Mouse (Mus musculus) gastrocnemius, postnatal 36 days (tissue): ENCODE measurements around the gene Ndufa10. TPM values are rescaled to one million over a fixed set of nuclear protein-coding genes. Genes with fewer than 3 reads are reported as not detected.

Source experiments
- DNase-seq, 2 experiments: peaks; one replicate each; pipeline ENCODE4 v3.0.0; 2022
- intact Hi-C: fragments of 180-260 bp; cut with DNase I; formaldehyde crosslinking; loops from one replicate; pipeline ENCODE4 v1.15.1; 2025
- microRNA-seq, 2 experiments: library from miRNA; unstranded; fragments of <30 nt; microRNA quantifications; one replicate each; pipeline ENCODE4 v1.2.0; 2021
- total RNA-seq, 2 experiments: library from RNA; stranded (reverse); gene quantifications; 2 replicates each; pipeline ENCODE4 v1.2.3; 2021

Ndufa10 gene
- total RNA-seq, 2 experiments from 2014 or later = 447 to 473 TPM

DNA sequence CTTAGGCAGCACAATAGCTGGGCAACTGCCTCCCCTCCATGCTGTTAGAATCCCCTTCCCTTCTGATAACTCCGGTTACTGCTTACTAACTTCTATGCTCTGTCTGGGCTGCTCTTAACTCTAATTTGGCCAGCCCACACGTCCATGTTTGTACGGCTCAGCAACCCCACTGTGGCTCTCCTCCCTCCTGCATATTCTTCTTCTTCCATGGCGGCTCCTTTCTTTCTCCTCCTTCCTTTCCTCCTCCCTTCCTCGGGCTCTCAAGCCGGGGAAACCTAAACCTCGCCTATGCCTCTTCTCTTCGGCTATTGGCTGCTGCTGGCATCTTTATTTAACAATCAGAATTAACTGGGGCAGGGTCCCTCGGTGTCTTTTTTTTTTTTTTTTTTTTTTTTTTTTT lies 40.9 kb downstream of the Ndufa10 start:
- intact Hi-C loops = no loop called here
- no peak for DNase-seq

DNA sequence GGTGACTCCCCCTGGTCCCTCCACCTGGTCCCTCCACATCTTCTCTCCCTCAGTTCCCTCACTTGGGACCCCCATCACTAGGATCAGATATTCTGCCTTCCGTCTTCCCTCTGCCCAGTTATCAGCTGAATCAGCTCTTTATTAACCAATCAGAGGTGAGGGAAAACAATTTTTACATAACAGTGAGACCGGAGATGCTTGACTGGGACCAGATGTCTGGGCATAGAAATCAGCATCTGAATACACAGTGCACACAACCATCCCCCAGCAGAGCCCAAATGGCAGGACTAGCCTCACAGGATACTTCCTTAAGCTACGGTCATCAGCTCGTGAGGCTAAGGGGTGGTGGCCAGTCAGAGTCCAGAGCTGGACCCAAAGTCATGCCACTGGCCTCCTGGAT lies 41.6 kb downstream of the Ndufa10 start:
- intact Hi-C loops = no loop called here
- DNase-seq = no peak

DNA sequence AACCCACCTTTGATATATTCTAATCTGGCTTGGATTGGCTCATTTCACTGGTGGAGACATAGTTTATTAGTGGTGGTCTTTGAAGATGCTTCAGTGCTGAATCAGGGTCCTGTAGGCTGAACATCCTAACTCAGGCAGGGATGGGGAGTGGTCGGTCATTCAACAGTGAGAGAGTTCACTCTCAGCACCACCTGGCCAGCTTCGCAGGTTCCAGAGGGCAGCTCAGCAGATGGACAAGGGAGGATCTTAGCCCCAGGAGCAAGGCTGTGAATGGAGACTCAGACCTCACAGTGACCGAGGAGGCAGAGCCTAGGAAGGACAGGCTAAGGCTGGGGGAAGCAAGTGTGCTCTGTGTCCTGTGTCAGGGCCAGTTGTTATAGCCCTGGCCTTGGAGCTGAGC lies 42.2 kb downstream of the Ndufa10 start:
- intact Hi-C loops = no loop called here
- no peak for DNase-seq

DNA sequence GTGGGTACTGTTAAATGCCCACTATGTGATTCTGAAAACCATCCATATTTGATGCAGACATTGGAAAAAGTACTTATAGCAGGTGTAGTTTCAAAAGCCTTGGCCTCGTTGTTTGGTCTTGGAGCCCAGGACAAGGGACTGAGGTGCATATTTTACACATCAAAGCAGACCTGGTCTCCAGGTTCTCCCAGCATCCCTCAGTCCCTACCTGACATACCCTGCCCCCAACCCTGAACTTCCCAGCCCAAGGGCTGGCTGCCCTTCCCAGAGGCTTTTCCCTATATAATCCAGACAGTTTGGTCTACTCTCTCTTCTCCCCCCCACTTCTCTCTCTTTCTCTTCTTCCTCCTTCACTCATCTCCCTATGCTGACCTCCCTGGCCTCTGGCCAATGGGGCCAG lies 42.7 kb downstream of the Ndufa10 start:
- intact Hi-C loops = no loop called here
- no peak for DNase-seq

DNA sequence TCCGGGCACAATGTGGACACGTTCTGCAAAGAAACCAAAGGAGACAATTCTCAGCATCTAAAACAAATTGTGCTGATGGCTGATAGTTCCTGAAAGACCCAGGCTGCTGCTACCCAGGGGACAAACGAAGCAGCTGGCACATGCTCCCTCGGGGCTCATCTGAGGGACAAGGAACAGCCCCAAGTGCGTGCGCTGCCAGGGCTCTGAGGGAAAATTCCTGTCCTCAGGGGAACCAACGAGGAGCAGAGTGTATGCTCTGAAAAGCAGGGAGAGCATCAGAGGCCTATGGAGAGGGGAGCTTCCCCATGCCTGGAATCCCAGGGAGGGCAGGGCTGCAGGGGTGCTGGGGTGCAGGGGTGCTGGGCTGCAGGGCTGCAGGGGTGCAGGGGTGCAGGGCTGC lies 48.9 kb downstream of the Ndufa10 start:
- intact Hi-C loops = no loop called here
- DNase-seq = no peak

DNA sequence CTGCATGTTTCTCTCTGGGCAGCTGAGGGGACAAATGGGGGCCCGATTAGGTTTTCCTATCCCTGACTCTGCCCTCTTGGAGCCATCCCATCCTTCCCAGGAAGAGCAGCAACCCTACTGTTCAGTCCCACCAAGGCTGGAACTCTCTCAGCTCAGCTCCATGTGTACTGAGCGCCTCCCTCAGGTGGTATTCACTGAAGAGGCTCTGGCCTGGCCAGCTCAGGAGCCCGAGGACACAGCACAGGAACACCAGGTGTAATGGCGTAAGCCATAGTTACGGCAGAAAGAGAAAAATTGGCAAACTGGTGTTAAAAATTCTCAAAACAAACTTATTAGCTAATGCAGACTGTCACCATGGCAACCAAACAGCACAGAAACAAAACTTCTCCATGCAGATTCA lies 68.5 kb downstream of the Ndufa10 start:
- intact Hi-C loops = no loop called here
- no peak for DNase-seq

DNA sequence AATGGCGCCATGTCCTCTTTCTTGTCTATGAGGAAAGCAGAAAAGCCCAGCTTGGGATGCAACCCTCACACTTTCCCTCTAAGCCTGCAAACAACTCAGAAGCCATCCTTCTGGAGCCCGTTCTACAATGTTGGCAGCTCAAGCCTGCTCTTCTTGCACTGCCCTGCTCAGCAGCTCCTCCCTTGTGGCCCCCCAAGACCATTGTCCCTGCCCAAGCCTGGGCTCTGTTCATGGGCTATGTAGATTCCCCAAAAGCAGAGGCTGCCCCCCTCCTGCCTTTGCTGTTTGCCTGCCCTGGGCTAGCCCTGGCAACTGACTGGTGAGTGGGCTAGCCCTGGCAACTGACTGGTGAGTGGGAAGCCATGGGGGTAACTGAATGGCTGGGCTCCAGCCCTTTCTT lies 73.1 kb downstream of the Ndufa10 start:
- intact Hi-C loops = no loop called here
- no peak for DNase-seq

DNA sequence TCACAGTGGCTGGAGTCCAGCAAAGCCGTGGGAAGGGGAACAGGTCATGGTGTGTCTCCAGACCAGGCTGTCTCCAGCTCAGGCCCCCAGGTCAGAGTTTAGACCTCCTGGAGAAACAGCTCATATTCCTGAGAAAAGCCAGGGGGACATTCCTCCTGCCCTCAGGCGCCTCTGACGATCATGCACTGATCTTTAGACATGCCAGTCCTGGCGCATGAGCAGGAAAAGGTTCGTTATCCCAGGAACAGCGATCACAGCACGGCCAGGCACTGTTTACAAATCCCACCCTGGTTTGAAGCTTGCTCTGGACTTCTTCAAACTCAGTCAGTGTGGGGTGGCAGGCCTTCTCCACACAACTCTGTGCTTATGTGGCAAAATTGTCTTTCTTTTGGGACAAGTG lies 75.1 kb downstream of the Ndufa10 start:
- intact Hi-C loops = no loop called here
- no peak for DNase-seq

DNA sequence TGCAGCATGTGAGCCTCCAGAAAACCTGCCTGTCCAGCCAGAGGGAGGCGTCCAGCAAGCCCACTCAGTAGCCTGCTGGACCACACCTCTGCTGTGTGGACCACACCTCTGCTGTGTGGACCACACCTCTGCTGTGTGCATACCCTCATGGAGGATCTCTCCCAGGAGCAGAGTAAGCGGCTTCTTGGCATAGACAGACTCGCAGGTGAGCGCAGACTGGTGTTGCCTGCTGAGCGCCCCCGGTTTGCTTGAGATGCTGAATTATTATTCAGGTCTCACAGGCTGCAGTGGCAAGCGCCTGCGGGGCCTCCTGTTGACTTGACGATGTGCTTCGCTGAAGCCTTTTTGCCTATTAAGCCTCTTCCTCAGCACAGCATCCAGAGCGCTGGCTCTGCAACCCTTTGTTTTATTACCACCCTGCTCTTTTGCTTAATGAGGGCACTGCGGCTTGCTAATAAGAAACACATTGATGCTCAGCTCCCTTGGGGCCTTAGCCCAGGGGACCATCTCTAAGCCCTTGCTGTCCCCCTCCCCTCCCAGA lies 76.1 kb downstream of the Ndufa10 start:
- intact Hi-C loops = no loop called here
- DNase-seq = no peak

DNA sequence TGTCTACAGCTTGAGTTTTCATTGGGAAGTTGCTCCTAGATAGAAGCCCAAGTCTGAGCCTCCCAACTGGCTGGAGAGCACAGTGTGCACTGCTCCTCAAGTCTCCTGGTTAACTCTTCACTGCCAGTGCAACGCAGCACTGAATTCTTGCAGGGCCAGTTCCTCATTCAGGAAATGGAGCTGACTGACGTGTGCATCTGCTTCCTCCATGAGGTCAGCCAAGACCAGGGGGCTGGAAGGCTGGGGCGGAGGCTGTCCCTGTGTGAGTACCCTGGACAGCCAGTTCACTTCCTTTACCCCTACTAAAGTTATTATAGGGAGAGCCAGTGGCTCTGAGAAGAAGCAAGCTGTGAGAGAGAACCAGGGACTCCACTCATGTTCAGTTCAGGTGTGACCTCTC lies 79.4 kb downstream of the Ndufa10 start:
- intact Hi-C loops = no loop called here
- DNase-seq = no peak

DNA sequence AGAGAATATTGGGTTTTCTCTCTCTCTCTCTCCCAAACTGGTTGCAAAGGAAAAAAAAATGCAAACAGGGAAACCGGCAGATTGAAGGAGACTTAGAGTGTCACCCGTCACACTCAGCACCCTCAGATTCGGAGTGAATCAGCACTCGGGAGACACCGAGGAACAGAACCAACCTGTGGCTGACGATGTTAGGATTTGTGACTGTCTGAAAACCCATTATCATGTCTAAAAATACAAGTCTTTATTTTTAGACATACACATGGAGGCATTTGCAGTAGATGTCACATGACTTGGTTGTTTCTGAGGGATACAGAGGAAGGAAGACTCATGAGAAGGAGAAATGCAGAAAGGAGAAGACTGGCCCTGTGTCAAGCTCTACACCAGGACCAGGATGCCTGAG lies 80.5 kb downstream of the Ndufa10 start:
- no peak for DNase-seq
- intact Hi-C loops = no loop called here

Small RNA genes lying within 50 kb of the gene (microRNA-seq; reads per million reads assigned to microRNA genes)
- 1.4 to 2.2 reads per million in 2 experiments for gene Mir6900

Other genes starting within 250 kb of the Ndufa10 start
- not detected for gene Olfr1416, start 11.3 kb upstream of the Ndufa10 start, total RNA-seq
- not detected for gene Olfr1415, start 22.2 kb upstream of the Ndufa10 start, total RNA-seq
- gene Olfr1414, start 44.8 kb upstream of the Ndufa10 start, total RNA-seq = not detected
- gene Olfr1413, start 97.5 kb upstream of the Ndufa10 start, total RNA-seq = not detected
- not detected for gene Olfr1412, start 111.9 kb upstream of the Ndufa10 start, total RNA-seq
- gene Olfr1411, start 120.6 kb upstream of the Ndufa10 start, total RNA-seq = not detected
- gene Olfr1410, start 131.9 kb upstream of the Ndufa10 start, total RNA-seq = not detected
- not detected for gene Olfr12, start 143.9 kb upstream of the Ndufa10 start, total RNA-seq
- gene Cops9, start 168.1 kb upstream of the Ndufa10 start, total RNA-seq = 100 to 1,000 TPM; 170 to 184 TPM
- gene Otos, start 175.0 kb upstream of the Ndufa10 start, total RNA-seq = not detected